Mouse (Mus musculus): Measurements from ENCODE around the gene Fanca.
A peak's percentile ranks its signal among the peaks of the same experiment; 100 is the strongest.
"Not testable (repeated sequence)": the region's sequence is repeated elsewhere in the genome, so short reads cannot be mapped to it uniquely, and the experiment has no call there.

Fanca gene

GRCm38 (mm10) chr8:123292785-123293184 is 25.6 kb downstream of the Fanca start:
- no peaks in the 10 kb centered on the region for H3K36me3 ChIP-seq (ENCODE audit: control insufficient read depth, insufficient read depth, low read length, poor library complexity, severe bottlenecking)
- H3K27me3 ChIP-seq (ENCODE audit: control insufficient read depth, insufficient read depth, low read length, poor library complexity, severe bottlenecking) = no peaks in the 10 kb centered on the region
- no peak for DNase-seq (ENCODE audit: low read depth, low spot score)

GRCm38 (mm10) chr8:123292281-123292680 is 26.1 kb downstream of the Fanca start:
- Histone ChIP-seq H3K27me3 (ENCODE audit: control insufficient read depth, insufficient read depth, low read length, poor library complexity, severe bottlenecking) (no peaks in the 10 kb centered on the region), H3K36me3 (ENCODE audit: control insufficient read depth, insufficient read depth, low read length, poor library complexity, severe bottlenecking) (no peaks in the 10 kb centered on the region)
- no peak for DNase-seq (ENCODE audit: low read depth, low spot score)

GRCm38 (mm10) chr8:123291716-123292115 is 26.7 kb downstream of the Fanca start:
- H3K27me3 ChIP-seq (ENCODE audit: control insufficient read depth, insufficient read depth, low read length, poor library complexity, severe bottlenecking) = no peaks in the 10 kb centered on the region
- no peaks in the 10 kb centered on the region for H3K36me3 ChIP-seq (ENCODE audit: control insufficient read depth, insufficient read depth, low read length, poor library complexity, severe bottlenecking)
- DNase-seq (ENCODE audit: low read depth, low spot score) = no peak

GRCm38 (mm10) chr8:123290679-123291078 is 27.7 kb downstream of the Fanca start:
- no peaks in the 10 kb centered on the region for H3K27me3 ChIP-seq (ENCODE audit: control insufficient read depth, insufficient read depth, low read length, poor library complexity, severe bottlenecking)
- no peaks in the 10 kb centered on the region for H3K36me3 ChIP-seq (ENCODE audit: control insufficient read depth, insufficient read depth, low read length, poor library complexity, severe bottlenecking)
- no peak for DNase-seq (ENCODE audit: low read depth, low spot score)

- no peaks in the 10 kb centered on the region for H3K36me3 ChIP-seq (ENCODE audit: control insufficient read depth, insufficient read depth, low read length, poor library complexity, severe bottlenecking)
- H3K27me3 ChIP-seq (ENCODE audit: control insufficient read depth, insufficient read depth, low read length, poor library complexity, severe bottlenecking) = no peaks in the 10 kb centered on the region
- peak; percentile 63 for DNase-seq (ENCODE audit: low read depth, low spot score)
Observed at GRCm38 (mm10) chr8:123290166-123290565, 28.2 kb downstream of the Fanca start.

GRCm38 (mm10) chr8:123287362-123287761 is 31.0 kb downstream of the Fanca start:
- Histone ChIP-seq H3K36me3 (ENCODE audit: control insufficient read depth, insufficient read depth, low read length, poor library complexity, severe bottlenecking) (no peaks in the 10 kb centered on the region), H3K27me3 (ENCODE audit: control insufficient read depth, insufficient read depth, low read length, poor library complexity, severe bottlenecking) (no peaks in the 10 kb centered on the region)
- no peak for DNase-seq (ENCODE audit: low read depth, low spot score)

GRCm38 (mm10) chr8:123284493-123284892 is 33.9 kb downstream of the Fanca start:
- Histone ChIP-seq H3K36me3 (ENCODE audit: control insufficient read depth, insufficient read depth, low read length, poor library complexity, severe bottlenecking) (no peaks in the 10 kb centered on the region), H3K27me3 (ENCODE audit: control insufficient read depth, insufficient read depth, low read length, poor library complexity, severe bottlenecking) (no peaks in the 10 kb centered on the region)
- no peak for DNase-seq (ENCODE audit: low read depth, low spot score)

GRCm38 (mm10) chr8:123283991-123284390 is 34.4 kb downstream of the Fanca start:
- H3K27me3 ChIP-seq (ENCODE audit: control insufficient read depth, insufficient read depth, low read length, poor library complexity, severe bottlenecking) = no peaks in the 10 kb centered on the region
- no peaks in the 10 kb centered on the region for H3K36me3 ChIP-seq (ENCODE audit: control insufficient read depth, insufficient read depth, low read length, poor library complexity, severe bottlenecking)
- DNase-seq (ENCODE audit: low read depth, low spot score) = peak; percentile 72

GRCm38 (mm10) chr8:123282994-123283393 is 35.4 kb downstream of the Fanca start:
- not testable (repeated sequence) for H3K36me3 ChIP-seq (ENCODE audit: control insufficient read depth, insufficient read depth, low read length, poor library complexity, severe bottlenecking); H3K27me3 ChIP-seq (ENCODE audit: control insufficient read depth, insufficient read depth, low read length, poor library complexity, severe bottlenecking)
- DNase-seq (ENCODE audit: low read depth, low spot score) = peak; percentile 76

GRCm38 (mm10) chr8:123280302-123281094 is 37.9 kb downstream of the Fanca start:
- no peak for DNase-seq (ENCODE audit: low read depth, low spot score)
- H3K36me3 ChIP-seq (ENCODE audit: control insufficient read depth, insufficient read depth, low read length, poor library complexity, severe bottlenecking) = no peaks in the 10 kb centered on the region
- H3K27me3 ChIP-seq (ENCODE audit: control insufficient read depth, insufficient read depth, low read length, poor library complexity, severe bottlenecking) = no peaks in the 10 kb centered on the region

- H3K27me3 ChIP-seq (ENCODE audit: control insufficient read depth, insufficient read depth, low read length, poor library complexity, severe bottlenecking) = no peaks in the 10 kb centered on the region
- DNase-seq (ENCODE audit: low read depth, low spot score) = no peak
- no peaks in the 10 kb centered on the region for H3K36me3 ChIP-seq (ENCODE audit: control insufficient read depth, insufficient read depth, low read length, poor library complexity, severe bottlenecking)
Observed at GRCm38 (mm10) chr8:123279828-123280227, 38.5 kb downstream of the Fanca start.

- Histone ChIP-seq H3K36me3 (ENCODE audit: control insufficient read depth, insufficient read depth, low read length, poor library complexity, severe bottlenecking) (peaks cover 1% of the 10 kb centered on the region; the same call in 1 of the 2 replicates), H3K27me3 (ENCODE audit: control insufficient read depth, insufficient read depth, low read length, poor library complexity, severe bottlenecking) (no peaks in the 10 kb centered on the region)
- DNase-seq (ENCODE audit: low read depth, low spot score) = no peak
Observed at GRCm38 (mm10) chr8:123278445-123278844, 39.9 kb downstream of the Fanca start.

- DNase-seq (ENCODE audit: low read depth, low spot score) = no peak
- Histone ChIP-seq H3K27me3 (ENCODE audit: control insufficient read depth, insufficient read depth, low read length, poor library complexity, severe bottlenecking) (no peaks in the 10 kb centered on the region), H3K36me3 (ENCODE audit: control insufficient read depth, insufficient read depth, low read length, poor library complexity, severe bottlenecking) (peaks cover 1% of the 10 kb centered on the region; the same call in 1 of the 2 replicates)
Observed at GRCm38 (mm10) chr8:123275096-123275495, 43.3 kb downstream of the Fanca start.

- peaks cover 1% of the 10 kb centered on the region; the same call in 1 of the 2 replicates for H3K36me3 ChIP-seq (ENCODE audit: control insufficient read depth, insufficient read depth, low read length, poor library complexity, severe bottlenecking)
- no peak for DNase-seq (ENCODE audit: low read depth, low spot score)
- no peaks in the 10 kb centered on the region for H3K27me3 ChIP-seq (ENCODE audit: control insufficient read depth, insufficient read depth, low read length, poor library complexity, severe bottlenecking)
Observed at GRCm38 (mm10) chr8:123274447-123274846, 43.9 kb downstream of the Fanca start.

GRCm38 (mm10) chr8:123271901-123272300 is 46.5 kb downstream of the Fanca start:
- Histone ChIP-seq H3K36me3 (ENCODE audit: control insufficient read depth, insufficient read depth, low read length, poor library complexity, severe bottlenecking) (peaks cover 7% of the 10 kb centered on the region), H3K27me3 (ENCODE audit: control insufficient read depth, insufficient read depth, low read length, poor library complexity, severe bottlenecking) (no peaks in the 10 kb centered on the region)
- DNase-seq (ENCODE audit: low read depth, low spot score) = no peak

- DNase-seq (ENCODE audit: low read depth, low spot score) = no peak
- peaks cover 9% of the 10 kb centered on the region for H3K36me3 ChIP-seq (ENCODE audit: control insufficient read depth, insufficient read depth, low read length, poor library complexity, severe bottlenecking)
- no peaks in the 10 kb centered on the region for H3K27me3 ChIP-seq (ENCODE audit: control insufficient read depth, insufficient read depth, low read length, poor library complexity, severe bottlenecking)
Observed at GRCm38 (mm10) chr8:123271147-123271546, 47.2 kb downstream of the Fanca start.
